Mouse (Mus musculus) left cerebral cortex, postnatal 10 days (tissue): ENCODE measurements at regions not wholly inside any gene's neighbourhood (a gene's known extent, or its start where the extent isn't known, plus 50 kb on each side); places are given as distances from the start of the nearest gene placed in this dataset.

Experiments
- DNase-seq, 2 experiments: peaks; one replicate each; pipeline ENCODE4 v3.0.0; 2021 to 2022; ENCODE audit warnings: low spot score in 2 of 2, mixed read lengths in 1 of 2; ENCODE audit errors: extremely low spot score in 1 of 2
- intact Hi-C: fragments of 180-260 bp; cut with DNase I; formaldehyde crosslinking; loops from one replicate; pipeline ENCODE4 v1.15.1; 2025

DNA sequence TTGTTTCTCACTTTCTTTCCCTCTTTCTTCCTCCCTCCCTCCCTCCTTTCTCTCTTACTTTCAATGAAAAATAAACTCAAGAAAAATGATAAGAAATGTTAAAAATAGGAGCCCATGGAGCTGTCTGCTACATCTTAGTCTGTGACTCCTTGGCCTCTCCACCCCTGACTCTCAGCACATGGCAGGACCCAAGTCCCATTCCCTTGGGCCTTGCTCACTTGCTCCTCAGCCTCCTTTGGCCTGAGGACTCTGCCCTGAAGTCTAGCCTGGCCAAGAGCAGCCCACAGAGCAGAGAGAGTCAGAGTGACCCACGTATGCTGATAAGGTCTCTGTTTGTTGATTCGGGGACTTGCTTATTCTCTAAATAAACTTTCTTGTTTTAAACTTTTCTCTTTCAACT is 73.7 kb upstream of the Adra1d start:
- intact Hi-C loops = no loop called here
- DNase-seq = no peak

DNA sequence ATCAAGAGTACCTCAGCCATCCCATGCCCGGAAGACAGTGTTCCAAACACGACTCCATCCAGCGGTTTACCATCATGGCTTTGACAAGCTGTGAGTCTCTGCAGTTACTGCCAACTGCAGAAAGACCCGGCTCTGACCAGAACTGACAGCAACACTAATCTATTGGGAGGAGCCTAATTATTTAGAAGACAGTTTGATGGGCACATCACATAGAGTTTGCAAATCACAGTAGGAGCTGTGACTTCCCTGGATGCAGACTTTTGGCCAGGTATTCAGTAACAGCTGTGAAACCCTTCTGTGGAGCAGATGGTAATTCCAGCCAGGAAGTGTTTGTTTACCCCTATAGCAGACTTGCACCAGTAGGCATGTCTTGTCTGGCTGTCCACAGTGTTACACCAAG is 55.8 kb upstream of the Adra1d start:
- intact Hi-C loops = no loop called here
- DNase-seq = no peak

DNA sequence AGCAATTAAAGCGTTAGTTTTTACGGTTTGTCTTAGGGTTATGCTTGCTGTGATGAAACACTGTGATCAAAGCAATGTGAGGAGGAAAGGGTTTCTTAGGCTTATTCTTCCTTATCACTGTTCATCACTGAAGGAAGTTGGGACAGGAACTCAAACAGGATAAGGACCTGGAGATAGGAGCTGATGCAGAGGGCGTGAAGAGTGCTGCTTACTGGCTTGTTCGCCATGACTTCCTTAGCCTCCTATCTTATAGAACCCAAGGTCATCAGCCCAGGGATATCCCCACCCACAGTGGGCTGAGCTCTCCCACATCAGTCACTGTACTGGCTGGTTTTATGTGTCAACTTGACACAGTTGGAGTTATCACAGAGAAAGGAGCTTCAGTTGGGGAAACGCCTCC is 50.4 kb upstream of the Adra1d start:
- DNase-seq = no peak
- intact Hi-C loops = no loop called here
